Mouse (Mus musculus): ENCODE results near the gene Cdc27. TPM values are rescaled to one million over a fixed set of nuclear protein-coding genes. Genes with fewer than 3 reads are reported as not detected.

Cdc27 gene
- polyA plus RNA-seq, 1 experiment from 2014 or later: 54.4 TPM

Other genes starting within 250 kb of the Cdc27 start
- 24.5 and 25.9 TPM in 2 replicates for gene Kansl1, start 81.8 kb downstream of the Cdc27 start, polyA plus RNA-seq (2016; fragmentation: Nextera tagmentation; extraction: Ambion mirVana)
- gene Myl4, start within 50 bp of the Cdc27 start, polyA plus RNA-seq (2016; fragmentation: Nextera tagmentation; extraction: Ambion mirVana): 0.33 and 0.83 TPM in 2 replicates
- gene Itgb3, start 57.4 kb upstream of the Cdc27 start, polyA plus RNA-seq (2016; fragmentation: Nextera tagmentation; extraction: Ambion mirVana): 3.7 and 3.8 TPM in 2 replicates
- gene Gm11639, start 135.1 kb upstream of the Cdc27 start, polyA plus RNA-seq (2016; fragmentation: Nextera tagmentation; extraction: Ambion mirVana): not detected in 2 replicates